Mouse (Mus musculus): ENCODE data around the gene Sparc.

GRCm38 (mm10) chr11:55461019-55461645, 38.1 kb upstream of the Sparc start, which contains the start of gene Atox1:
- TF ChIP-seq CTCF (IDR thresholded peaks at IDR 0.05; ENCODE audit: low read depth, low read length) (no peak), POLR2A (IDR thresholded peaks at IDR 0.05; ENCODE audit: insufficient read depth, low read length) (peak; percentile 88), EP300 (IDR thresholded peaks at IDR 0.05; ENCODE audit: insufficient read depth, low read depth, low read length) (no peak)
